Mouse (Mus musculus) liver, embryonic 18 days (tissue): ENCODE data around the gene Cnga2. TPM values are rescaled to one million over a fixed set of nuclear protein-coding genes. Genes with fewer than 3 reads are reported as not detected.

Experiments
- polyA plus RNA-seq: library from polyadenylated mRNA; depleted of rRNA; stranded (reverse); fragments of >200 nt; gene quantifications from 2 replicates; pipeline ENCODE4 v1.2.3, GENCODE M21; 2012; rRNA removed

Gene Cnga2
- polyA plus RNA-seq = 0.02 and 0.06 TPM in 2 replicates

DNA sequence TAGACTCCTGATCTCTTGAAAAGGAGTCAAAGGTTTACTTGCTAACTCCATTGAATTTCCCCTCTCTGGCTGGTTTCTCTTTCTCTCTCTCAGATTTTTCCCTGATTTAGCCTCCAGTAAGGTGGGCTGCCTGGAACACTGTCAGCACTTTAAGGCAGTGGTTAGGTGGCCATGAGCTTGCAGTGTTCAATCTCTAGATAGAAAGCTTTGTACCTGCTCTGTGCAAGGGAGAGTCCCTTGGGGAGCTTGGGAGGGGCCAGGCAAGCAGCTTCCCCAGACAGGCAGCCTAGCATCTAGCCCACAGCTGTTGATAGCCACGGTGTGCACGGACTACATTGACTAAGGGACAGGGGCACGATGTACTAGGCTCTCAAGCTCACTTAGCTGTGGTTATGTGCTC lies at the start of gene Cnga2:
Cnga2 (plus strand) TSS at position 301 of the 400 bp plus-strand sequence.

DNA sequence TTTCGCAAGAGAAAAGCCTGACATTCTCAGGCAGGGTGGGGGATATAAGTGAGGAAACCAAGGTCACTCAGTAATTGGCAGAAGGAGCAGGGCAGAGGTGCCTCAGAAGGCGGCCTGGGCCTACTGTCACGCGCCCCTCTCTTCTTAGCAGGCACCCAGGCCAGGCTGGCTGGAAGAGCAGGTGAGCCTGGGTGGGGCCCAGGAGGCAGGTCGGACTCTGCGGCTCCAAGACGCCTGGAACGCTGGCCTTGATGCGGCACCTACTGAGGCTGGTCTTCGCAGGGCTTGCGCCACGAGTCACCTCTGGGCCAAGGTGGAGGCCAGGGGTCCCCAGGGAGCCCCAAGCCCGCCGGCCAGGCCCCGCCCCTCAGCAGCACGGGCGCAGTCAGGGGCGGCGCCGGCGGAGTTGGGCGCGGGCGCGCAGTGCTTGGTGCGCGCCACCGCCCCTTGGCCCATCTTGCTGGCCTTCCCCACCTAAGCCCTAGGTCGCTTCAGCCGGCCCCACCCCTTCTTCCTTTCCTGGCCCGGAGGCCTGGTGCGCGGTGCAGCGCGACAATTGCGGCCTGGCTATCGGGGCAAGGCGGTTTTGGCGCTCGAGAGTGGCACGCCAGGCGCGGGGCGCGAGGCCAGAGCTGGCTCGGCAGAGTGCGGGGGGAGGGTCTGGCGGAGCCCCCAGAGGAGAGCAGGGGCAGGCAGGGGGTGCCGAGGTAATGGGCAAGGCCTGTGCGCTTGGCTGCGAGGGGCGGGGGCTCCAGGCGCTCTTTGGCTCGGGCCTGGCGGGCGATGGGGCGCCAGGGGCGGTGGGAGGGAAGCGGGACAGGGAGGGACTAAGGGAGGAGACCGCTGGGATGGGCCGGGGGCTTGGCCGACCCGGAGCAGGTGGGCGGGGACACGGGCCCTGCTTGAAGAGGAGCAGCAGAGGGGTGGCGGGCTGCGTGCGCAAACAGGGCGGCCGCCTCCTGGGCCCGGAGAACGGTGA lies 29.3 kb upstream of the Cnga2 start, which contains the start of gene Prrg3:
Prrg3 (plus strand) TSS at position 552 of the 979 bp plus-strand sequence.

DNA sequence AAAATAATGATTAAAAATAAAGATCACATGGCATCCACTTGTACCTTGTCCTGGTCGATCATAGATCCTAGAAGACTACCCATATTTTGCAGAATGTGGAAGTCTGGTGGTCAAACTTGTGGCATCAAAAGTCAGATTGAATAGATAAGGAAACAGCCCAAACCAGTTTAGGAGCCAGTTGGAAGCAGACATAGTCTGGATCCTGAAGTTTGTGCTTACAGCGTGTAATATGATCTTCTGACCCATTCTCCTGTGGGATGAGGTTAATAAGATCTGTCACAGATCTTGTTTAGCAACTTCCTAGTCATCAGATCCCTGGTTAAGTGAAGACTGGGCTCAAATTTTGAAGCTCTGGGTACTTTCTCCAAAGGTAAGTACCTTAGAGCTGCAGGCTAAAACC lies 19.0 kb upstream of the Cnga2 start, which contains the start of gene Fate1:
Fate1 (plus strand) TSS at position 301 of the 400 bp plus-strand sequence.

Other genes starting within 250 kb of the Cnga2 start
- gene Vma21, start 175.9 kb upstream of the Cnga2 start, polyA plus RNA-seq = 3.7 and 3.8 TPM in 2 replicates
- gene Gm1141, start 70.8 kb upstream of the Cnga2 start, polyA plus RNA-seq = 0.07 and 0.13 TPM in 2 replicates
- gene Prrg3, start 29.2 kb upstream of the Cnga2 start, polyA plus RNA-seq = 1.6 and 2.0 TPM in 2 replicates
- 0.04 TPM in 1 of 2 replicates, not detected in the other for gene Fate1, start 18.9 kb upstream of the Cnga2 start, polyA plus RNA-seq
- not detected in 2 replicates for gene Magea4, start 230.2 kb downstream of the Cnga2 start, polyA plus RNA-seq